Mouse (Mus musculus) midbrain, embryonic 15.5 days (tissue): ENCODE measurements around the gene Rcl1. TPM values are rescaled to one million over a fixed set of nuclear protein-coding genes. Genes with fewer than 3 reads are reported as not detected.

ENCODE experiments used
- ATAC-seq: fragments of 200-750 bp; cut with Nextera tagmentation; replicated peaks from 2 replicates; pipeline ENCODE4 v1.8.0; 2017; ENCODE audit warnings: moderate TSS enrichment
- H3K27ac ChIP-seq: fragments of 300-500 bp; sonication (generic); 2 replicates; pipeline ENCODE4 v1.5.1; 2015; ENCODE audit warnings: mild to moderate bottlenecking, inconsistent platforms
- H3K27me3 ChIP-seq: fragments of 300-500 bp; sonication (generic); replicated peaks from 2 replicates; pipeline ENCODE4 v1.6.1; 2015; ENCODE audit warnings: inconsistent platforms
- H3K36me3 ChIP-seq: fragments of 300-500 bp; sonication (generic); replicated peaks from 2 replicates; pipeline ENCODE4 v1.6.1; 2015; ENCODE audit warnings: inconsistent platforms
- H3K4me1 ChIP-seq: fragments of 300-500 bp; sonication (generic); 2 replicates; pipeline ENCODE4 v1.6.1; 2015; ENCODE audit warnings: inconsistent platforms
- H3K4me2 ChIP-seq: fragments of 300-500 bp; sonication (generic); 2 replicates; pipeline ENCODE4 v1.6.1; 2015; ENCODE audit warnings: inconsistent platforms, mild to moderate bottlenecking, moderate library complexity
- H3K4me3 ChIP-seq: fragments of 300-500 bp; sonication (generic); 2 replicates; pipeline ENCODE4 v1.5.1; 2015; ENCODE audit warnings: mild to moderate bottlenecking, inconsistent platforms
- H3K9ac ChIP-seq: fragments of 300-500 bp; sonication (generic); 2 replicates; pipeline ENCODE4 v1.6.1; 2015; ENCODE audit warnings: mild to moderate bottlenecking, inconsistent platforms
- H3K9me3 ChIP-seq: fragments of 300-500 bp; sonication (generic); 2 replicates; pipeline ENCODE4 v1.6.1; 2016; ENCODE audit warnings: inconsistent platforms
- WGBS: fragments of 180-500 bp; shearing (Covaris S2); methylation state at CpG from one replicate; pipeline ENCODE4 v1.1.7; 2015; ENCODE audit warnings: mixed read lengths; 5-methylcytosine and 5-hydroxymethylcytosine counted together
- polyA plus RNA-seq: library from polyadenylated mRNA; unstranded; fragments of >200 nt; fragmentation: Nextera tagmentation; extraction: Ambion mirVana; gene quantifications from 2 replicates; pipeline ENCODE4 v1.2.1, GENCODE M21; 2015

Gene Rcl1
- polyA plus RNA-seq: 32.8 and 36.3 TPM in 2 replicates

DNA sequence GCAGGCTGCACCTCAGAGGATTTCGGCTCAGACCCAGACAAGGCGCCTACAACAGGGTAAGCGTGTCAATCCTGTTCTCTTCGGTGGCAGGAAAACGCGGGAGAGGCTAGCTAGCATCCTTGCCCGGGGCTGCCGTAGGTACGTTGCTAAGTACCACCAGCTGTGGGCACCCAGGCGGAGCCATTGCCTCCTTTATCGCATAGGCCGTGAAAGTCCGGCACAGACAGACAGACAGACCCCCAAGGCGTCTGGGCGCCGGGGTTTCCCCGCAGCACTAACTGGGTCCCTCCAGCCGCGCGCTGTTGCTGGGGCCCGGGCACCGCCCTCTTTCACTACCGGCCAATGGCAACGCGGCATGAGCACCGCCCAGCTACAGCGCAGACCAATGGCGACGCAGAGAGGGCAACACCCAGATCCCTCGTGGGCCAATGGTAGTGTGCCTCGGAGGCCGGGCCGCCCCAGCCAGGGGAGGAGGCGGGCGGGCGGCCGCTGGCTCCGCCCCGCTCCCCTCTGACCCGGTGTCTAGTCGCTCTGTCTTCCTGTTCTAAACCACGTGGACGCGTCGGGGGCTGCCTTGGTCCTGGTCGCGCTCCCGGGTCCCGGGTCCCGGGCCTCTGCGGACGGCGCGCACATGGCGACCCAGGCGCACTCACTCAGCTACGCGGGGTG is at the start of gene Rcl1:
Gene Rcl1 (plus strand): TSS at position 502 of the 669 bp plus-strand sequence.
- under 1% methylated on average over 58 of the region's 58 CpGs for WGBS
- H3K36me3 ChIP-seq: no peaks in the 10 kb centered on the region
- no peaks in the 10 kb centered on the region for H3K9me3 ChIP-seq
- H3K4me2 ChIP-seq: peak within 1 kb of the TSS; percentile 82
- peaks cover 11% of the 10 kb centered on the region for H3K4me1 ChIP-seq
- peak within 1 kb of the TSS; percentile 65 for H3K9ac ChIP-seq
- peak within 1 kb of the TSS; percentile 75 for H3K27ac ChIP-seq
- H3K27me3 ChIP-seq: no peaks in the 10 kb centered on the region
- peak; percentile 100 for ATAC-seq
- H3K4me3 ChIP-seq: peak within 1 kb of the TSS; percentile 90

DNA sequence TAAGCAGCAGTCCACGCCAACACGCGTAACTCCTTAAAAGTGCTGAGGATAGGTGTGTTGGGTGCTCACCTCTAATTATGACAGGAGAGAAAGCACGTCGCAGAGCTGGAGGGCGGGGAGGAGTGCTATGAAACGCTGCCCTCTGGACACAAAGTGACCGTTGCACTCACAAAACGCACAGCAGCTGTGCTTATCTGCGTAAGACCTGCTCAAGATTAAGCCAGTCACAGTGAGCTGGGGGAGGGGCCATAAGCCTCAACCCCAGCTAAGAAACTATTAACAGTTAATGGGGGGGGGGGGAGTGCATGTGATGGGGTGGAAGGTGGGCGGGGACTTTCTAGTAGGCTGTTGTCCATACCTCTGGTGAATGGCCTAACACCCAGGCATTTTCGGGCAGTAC is 48.4 kb upstream of the Rcl1 start:
- ATAC-seq: no peak
- no peaks in the 10 kb centered on the region for H3K36me3 ChIP-seq
- H3K27ac ChIP-seq: no peak overlapping the region
- no peaks in the 10 kb centered on the region for H3K9me3 ChIP-seq
- H3K27me3 ChIP-seq: no peaks in the 10 kb centered on the region
- no peak overlapping the region for H3K4me2 ChIP-seq
- WGBS: 88% methylated on average over 12 of the region's 12 CpGs
- no peak overlapping the region for H3K9ac ChIP-seq
- H3K4me3 ChIP-seq: no peak overlapping the region
- H3K4me1 ChIP-seq: peaks cover 5% of the 10 kb centered on the region; the same call in 1 of the 2 replicates

DNA sequence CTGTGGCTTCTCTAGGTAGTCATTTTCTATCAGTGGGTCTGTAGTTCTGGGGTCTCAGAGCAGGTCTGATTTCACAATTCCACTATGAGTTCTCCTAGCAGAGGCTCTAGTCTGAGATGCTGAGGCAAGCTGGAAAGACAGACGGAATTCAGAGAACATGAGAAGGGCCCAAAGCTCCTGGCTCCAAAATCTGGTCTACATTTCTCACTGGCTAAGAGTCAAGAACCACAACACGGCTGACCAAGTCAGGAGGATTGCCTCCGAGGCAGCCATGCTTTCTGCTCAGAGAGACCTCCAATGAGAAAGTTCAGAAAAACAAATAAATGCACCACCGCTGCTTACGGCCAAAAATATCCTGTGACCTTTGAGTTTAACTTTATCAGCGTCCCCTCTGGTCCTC is 46.6 kb upstream of the Rcl1 start:
- no peak for ATAC-seq
- Histone ChIP-seq H3K4me3 (no peak overlapping the region), H3K9ac (no peak overlapping the region), H3K27me3 (no peaks in the 10 kb centered on the region), H3K9me3 (no peaks in the 10 kb centered on the region), H3K27ac (no peak overlapping the region), H3K4me2 (no peak overlapping the region), H3K4me1 (no peaks in the 10 kb centered on the region), H3K36me3 (no peaks in the 10 kb centered on the region)
- 81% methylated on average over 6 of the region's 6 CpGs for WGBS

DNA sequence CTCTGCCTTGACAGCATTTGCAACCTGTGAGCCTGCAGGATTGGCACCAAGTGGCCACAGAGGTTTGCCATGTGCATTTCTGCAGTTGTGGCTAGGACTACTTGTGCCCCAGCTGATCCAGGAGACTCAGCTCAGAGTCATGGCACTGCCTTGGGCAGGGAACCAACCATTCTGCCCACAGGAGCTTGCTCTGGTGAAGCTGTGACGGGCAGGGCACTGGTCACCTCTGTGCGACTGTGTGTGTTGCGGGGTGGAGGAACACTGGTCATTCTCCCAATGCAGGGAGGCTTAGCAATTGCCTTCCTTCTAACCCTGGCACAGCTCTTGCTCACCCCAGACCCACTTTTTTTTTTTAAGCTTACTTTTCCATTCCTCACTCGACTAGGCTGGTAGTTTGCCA is 45.7 kb upstream of the Rcl1 start:
- Histone ChIP-seq H3K27ac (no peak overlapping the region), H3K27me3 (no peaks in the 10 kb centered on the region), H3K4me2 (no peak overlapping the region), H3K36me3 (no peaks in the 10 kb centered on the region), H3K9me3 (no peaks in the 10 kb centered on the region), H3K9ac (no peak overlapping the region), H3K4me1 (no peaks in the 10 kb centered on the region), H3K4me3 (no peak overlapping the region)
- ATAC-seq: no peak
- 88% methylated on average over 4 of the region's 4 CpGs for WGBS

DNA sequence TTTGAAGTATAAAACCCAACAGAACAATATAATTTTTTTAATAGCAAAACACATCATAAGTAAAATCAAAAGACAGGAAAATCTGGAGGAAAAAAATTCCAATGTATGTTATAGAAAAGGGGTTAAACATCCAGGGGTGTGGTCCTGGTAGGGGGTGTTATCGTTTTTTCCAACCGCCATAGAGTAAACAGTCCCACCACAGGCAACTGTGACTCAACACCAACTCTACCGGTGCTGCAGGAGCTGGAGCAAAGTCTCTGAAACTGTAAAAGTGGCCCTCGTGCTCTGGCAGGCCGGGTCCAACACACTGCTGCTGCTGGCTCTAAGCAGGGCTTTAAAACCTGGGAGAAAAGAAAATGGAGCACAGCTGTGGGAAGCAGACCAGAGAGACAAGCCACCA is 42.4 kb upstream of the Rcl1 start:
- Histone ChIP-seq H3K27me3 (no peaks in the 10 kb centered on the region), H3K4me1 (no peaks in the 10 kb centered on the region; the same call in 1 of the 2 replicates), H3K9ac (no peak overlapping the region), H3K4me3 (no peak overlapping the region), H3K9me3 (no peaks in the 10 kb centered on the region), H3K4me2 (no peak overlapping the region), H3K27ac (no peak overlapping the region), H3K36me3 (no peaks in the 10 kb centered on the region)
- 91% methylated on average over 5 of the region's 5 CpGs for WGBS
- ATAC-seq: no peak

DNA sequence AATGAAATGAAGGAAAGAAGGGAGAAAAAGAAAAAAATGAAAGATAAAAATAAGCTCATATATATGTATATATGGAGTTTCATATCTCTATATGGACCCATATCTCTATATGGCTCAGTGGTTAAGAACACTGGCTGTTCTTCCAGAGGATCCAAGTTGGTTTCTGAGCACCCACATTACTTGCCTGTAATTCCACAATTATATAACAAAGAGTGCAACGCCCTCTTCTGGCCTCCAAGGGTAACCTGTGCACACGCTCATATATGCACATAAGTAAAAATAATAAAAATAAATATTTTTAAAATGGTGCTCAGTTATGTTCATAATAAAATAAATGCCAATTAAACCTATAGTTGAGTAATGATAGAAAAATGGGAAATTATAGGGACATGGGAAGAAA is 41.5 kb upstream of the Rcl1 start:
- no peaks in the 10 kb centered on the region for H3K9me3 ChIP-seq
- ATAC-seq: no peak
- no peak overlapping the region for H3K4me2 ChIP-seq
- peaks cover 6% of the 10 kb centered on the region; the same call in 1 of the 2 replicates for H3K4me1 ChIP-seq
- H3K4me3 ChIP-seq: no peak overlapping the region
- no peak overlapping the region for H3K27ac ChIP-seq
- no peak overlapping the region for H3K9ac ChIP-seq
- no peaks in the 10 kb centered on the region for H3K27me3 ChIP-seq
- H3K36me3 ChIP-seq: no peaks in the 10 kb centered on the region
- 82% methylated on average over 2 of the region's 2 CpGs for WGBS

DNA sequence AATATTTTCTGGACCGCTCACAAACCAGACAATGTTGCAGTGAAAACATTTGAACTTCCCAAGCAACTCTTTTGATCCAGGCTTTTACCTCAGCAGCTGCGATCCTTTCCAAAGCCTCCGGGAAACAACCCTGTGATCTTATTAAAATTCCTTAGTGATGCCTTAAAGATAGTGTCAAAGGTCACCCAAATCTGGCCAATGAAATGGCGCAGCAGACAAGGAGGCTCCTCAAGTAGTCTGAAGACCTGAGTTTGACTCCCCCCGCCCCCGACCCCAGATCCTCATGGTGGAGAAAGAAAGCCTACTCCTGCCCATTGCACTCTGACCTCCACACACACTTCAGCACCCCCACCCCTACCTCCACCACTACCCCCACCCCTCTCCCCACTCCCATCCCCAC is 40.9 kb upstream of the Rcl1 start:
- Histone ChIP-seq H3K36me3 (no peaks in the 10 kb centered on the region), H3K9ac (no peak overlapping the region), H3K27ac (no peak overlapping the region), H3K4me3 (no peak overlapping the region), H3K4me1 (peaks cover 6% of the 10 kb centered on the region; the same call in 1 of the 2 replicates), H3K9me3 (no peaks in the 10 kb centered on the region), H3K4me2 (no peak overlapping the region), H3K27me3 (no peaks in the 10 kb centered on the region)
- 13% methylated on average over 6 of the region's 6 CpGs for WGBS
- ATAC-seq: no peak

DNA sequence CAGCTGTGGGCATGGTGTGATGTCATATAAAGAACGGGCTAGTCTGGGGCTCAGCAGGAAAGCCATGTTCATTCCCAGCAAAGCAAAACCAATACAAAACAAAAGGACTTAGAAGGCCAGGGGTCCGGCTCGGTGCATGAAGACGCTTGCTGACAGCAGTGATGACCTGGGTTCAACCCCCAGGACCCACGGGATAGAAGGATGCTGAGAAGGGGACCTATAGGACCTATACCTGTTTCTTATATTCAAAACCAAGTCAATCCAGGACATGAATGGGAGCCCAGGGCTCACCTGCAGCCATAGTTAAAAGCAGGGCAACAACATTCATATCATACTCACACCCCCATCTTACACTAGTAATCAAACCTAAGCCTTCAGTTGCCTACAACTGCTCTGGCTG is 38.2 kb upstream of the Rcl1 start:
- Histone ChIP-seq H3K9me3 (no peaks in the 10 kb centered on the region), H3K4me1 (peaks cover 6% of the 10 kb centered on the region; the same call in 1 of the 2 replicates), H3K4me3 (no peak overlapping the region), H3K27ac (no peak overlapping the region), H3K9ac (no peak overlapping the region), H3K27me3 (no peaks in the 10 kb centered on the region), H3K36me3 (no peaks in the 10 kb centered on the region), H3K4me2 (no peak overlapping the region)
- ATAC-seq: 0 out of 2 replicates have a peak, but pooled peaks have one; percentile 15
- WGBS: 75% methylated on average over 5 of the region's 5 CpGs

DNA sequence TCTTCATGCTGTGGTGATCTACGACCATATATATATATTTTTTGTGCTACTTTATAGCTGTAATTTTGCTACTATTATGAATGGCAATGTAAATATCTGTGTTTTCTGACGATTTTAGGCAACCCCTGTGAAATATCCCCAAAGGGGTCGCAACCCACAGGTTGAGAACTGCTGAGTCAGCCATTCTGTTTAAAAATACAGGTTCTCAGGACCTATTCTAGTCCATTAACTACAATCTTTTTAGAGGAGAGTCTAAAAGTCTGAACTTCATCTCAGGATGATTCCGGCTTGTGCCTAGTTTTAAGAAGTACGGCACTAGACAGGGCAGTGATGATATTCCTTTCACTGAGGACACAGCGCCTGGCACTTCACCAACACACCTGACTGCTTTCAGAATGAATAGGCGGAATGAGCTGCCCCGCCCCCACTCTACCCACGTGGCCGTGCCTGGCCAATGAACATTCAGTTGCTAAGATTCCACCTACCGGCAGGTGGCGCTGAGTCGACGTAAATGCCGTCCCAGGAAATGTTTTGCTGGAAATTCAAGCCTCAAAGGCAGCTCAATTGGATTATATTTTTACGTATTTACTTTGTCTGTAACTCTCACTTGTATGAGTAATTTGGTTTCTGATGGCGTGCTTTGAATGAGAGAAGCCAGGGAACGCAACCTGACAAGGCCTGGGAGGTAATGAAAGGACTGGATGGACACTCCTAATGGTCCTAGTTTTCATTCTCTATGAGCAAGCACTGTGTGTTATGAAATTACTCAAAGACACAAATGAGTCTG is 37.4 kb upstream of the Rcl1 start:
- peak overlapping the region; percentile 46 for H3K4me2 ChIP-seq
- WGBS: 17% methylated on average over 18 of the region's 18 CpGs
- peak overlapping the region; percentile 7; the same call in 1 of the 2 replicates for H3K4me3 ChIP-seq

DNA sequence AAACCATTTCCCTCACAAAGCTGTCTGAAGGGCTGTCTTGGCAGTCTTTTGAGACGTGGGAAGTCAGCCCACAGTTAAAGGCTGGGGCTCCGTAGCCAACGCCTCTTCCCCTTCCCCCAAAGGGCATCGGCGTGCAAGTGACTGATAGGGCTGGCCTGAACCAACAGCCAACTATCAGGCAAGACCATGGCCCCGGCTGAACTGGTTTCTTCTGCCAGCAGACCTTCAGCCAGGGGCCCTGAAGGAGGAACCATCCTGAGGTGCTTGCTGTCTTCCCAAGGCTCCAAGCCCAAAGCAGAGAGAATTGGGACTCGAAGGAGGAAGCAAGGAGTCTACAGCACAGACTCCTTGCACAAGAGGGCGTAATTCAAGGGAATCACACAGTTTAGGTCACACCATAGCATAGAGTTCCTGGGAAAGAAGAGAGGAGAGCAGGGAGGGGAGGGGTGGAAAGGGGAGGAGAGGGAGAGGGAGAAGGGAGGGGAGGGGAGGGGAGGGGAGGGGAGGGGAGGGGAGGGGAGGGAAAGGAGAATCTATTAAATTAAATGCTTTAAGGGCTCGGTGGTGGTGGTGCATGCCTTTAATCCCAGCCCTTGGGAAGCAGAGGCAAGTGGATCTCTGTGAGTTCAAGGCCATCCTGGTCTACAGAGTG is 36.6 kb upstream of the Rcl1 start:
- Histone ChIP-seq H3K27ac (no peak overlapping the region), H3K9me3 (no peaks in the 10 kb centered on the region), H3K4me3 (no peak overlapping the region), H3K4me2 (peak overlapping the region; percentile 46), H3K36me3 (no peaks in the 10 kb centered on the region), H3K27me3 (no peaks in the 10 kb centered on the region), H3K9ac (no peak overlapping the region), H3K4me1 (peaks cover 6% of the 10 kb centered on the region; the same call in 1 of the 2 replicates)
- WGBS: 65% methylated on average over 9 of the region's 9 CpGs
- ATAC-seq: 0 out of 2 replicates have a peak, but pooled peaks have one; percentile 11

More for the DNA sequence above, 37.4 kb upstream of the Rcl1 start:
- ATAC-seq: peak; percentile 93
- no peak overlapping the region for H3K27ac ChIP-seq
- H3K9ac ChIP-seq: no peak overlapping the region
- H3K27me3 ChIP-seq: no peaks in the 10 kb centered on the region
- H3K9me3 ChIP-seq: no peaks in the 10 kb centered on the region
- H3K4me1 ChIP-seq: peaks cover 6% of the 10 kb centered on the region; the same call in 1 of the 2 replicates
- no peaks in the 10 kb centered on the region for H3K36me3 ChIP-seq

DNA sequence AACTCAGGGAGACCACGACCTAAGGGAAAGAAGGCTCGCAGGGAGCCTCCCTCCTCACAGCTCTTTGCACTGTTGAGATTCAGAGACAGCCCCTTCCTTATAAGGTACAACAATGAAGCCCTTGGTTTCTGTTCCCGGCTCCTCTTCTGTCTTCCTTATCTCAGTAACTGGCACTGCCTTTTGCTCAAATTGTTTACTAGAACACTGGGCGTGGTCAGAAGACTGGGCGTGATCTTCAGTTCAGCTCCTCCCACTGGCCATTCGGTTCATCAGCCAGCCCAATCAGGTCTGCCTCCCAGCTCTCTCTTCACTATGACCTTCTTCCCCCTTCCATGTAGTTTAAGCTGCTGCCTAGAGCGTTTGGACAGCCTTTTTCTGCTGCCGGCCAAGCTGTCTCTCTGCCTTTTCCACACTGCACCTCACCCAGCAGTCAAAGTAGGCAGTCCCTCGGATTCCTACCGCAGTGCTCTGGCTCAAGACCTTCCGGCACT is 34.1 kb upstream of the Rcl1 start:
- no peak for ATAC-seq
- H3K36me3 ChIP-seq: no peaks in the 10 kb centered on the region
- peak overlapping the region; percentile 37 for H3K4me2 ChIP-seq
- no peaks in the 10 kb centered on the region for H3K9me3 ChIP-seq
- H3K4me1 ChIP-seq: peaks cover 6% of the 10 kb centered on the region; the same call in 1 of the 2 replicates
- no peaks in the 10 kb centered on the region for H3K27me3 ChIP-seq
- H3K4me3 ChIP-seq: 0 out of 2 replicates have a peak overlapping the region, but pooled peaks have one; percentile 6
- H3K9ac ChIP-seq: no peak overlapping the region
- 15% methylated on average over 11 of the region's 11 CpGs for WGBS
- no peak overlapping the region for H3K27ac ChIP-seq

DNA sequence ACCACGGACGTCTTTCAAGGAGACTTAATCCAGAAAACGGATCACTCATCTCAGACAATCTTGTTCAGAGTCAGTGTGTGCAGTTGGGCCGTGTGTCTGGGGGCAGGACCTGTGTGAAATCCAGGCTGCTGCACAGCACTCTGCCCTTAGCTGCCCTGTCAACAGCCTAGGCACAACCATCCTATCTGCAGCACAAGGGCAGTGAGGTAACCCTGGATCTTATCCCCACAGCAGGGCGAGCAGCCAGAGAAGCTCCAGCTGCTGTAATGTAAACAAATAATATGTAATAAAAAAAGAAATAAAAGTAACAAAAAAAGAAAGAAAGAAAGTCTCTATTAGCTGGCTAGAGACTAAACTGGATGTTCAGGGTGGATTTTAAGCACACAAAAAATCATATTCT is 32.0 kb upstream of the Rcl1 start:
- Histone ChIP-seq H3K4me3 (no peak overlapping the region), H3K9ac (no peak overlapping the region), H3K27me3 (no peaks in the 10 kb centered on the region), H3K27ac (no peak overlapping the region), H3K36me3 (no peaks in the 10 kb centered on the region), H3K4me2 (no peak overlapping the region), H3K4me1 (peaks cover 4% of the 10 kb centered on the region; the same call in 1 of the 2 replicates), H3K9me3 (no peaks in the 10 kb centered on the region)
- 75% methylated on average over 5 of the region's 5 CpGs for WGBS
- no peak for ATAC-seq
